Mouse (Mus musculus) frontal cortex, postnatal 10 days (tissue): ENCODE measurements around the gene Mapkapk2.

Experiments used
- DNase-seq, 2 experiments: peaks; one replicate each; pipeline ENCODE4 v3.0.0; 2022; ENCODE audit warnings: low spot score in 2 of 2, mixed read lengths in 1 of 2

The Mapkapk2 gene

DNA sequence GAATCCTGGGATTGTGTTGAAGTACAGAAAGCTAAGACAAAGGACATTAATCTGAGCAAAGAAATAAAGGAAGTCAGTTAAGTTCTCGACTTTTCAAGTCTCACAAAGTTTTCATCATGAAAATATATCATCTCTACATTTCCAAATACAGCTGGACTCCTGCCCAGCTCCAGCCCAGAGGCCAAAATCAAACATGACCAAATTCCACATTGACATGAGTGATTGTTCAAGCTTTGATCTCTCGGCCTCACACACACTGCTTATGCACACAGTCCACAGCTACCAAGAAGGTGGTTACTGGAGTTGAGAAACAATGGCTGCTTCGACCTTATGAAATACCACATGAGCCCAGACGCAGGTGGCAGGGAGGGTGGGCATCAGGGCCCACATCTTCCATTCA, 14.0 kb downstream of the Mapkapk2 start:
- DNase-seq, result no peak

- no peak for DNase-seq
These were observed 14.5 kb downstream of the Mapkapk2 start for GRCm38 (mm10) chr1:131083122-131083521.

GRCm38 (mm10) chr1:131080686-131081085, 16.9 kb downstream of the Mapkapk2 start:
- DNase-seq, result no peak

- DNase-seq, result no peak
These were observed 17.9 kb downstream of the Mapkapk2 start for GRCm38 (mm10) chr1:131079762-131080161.

DNA sequence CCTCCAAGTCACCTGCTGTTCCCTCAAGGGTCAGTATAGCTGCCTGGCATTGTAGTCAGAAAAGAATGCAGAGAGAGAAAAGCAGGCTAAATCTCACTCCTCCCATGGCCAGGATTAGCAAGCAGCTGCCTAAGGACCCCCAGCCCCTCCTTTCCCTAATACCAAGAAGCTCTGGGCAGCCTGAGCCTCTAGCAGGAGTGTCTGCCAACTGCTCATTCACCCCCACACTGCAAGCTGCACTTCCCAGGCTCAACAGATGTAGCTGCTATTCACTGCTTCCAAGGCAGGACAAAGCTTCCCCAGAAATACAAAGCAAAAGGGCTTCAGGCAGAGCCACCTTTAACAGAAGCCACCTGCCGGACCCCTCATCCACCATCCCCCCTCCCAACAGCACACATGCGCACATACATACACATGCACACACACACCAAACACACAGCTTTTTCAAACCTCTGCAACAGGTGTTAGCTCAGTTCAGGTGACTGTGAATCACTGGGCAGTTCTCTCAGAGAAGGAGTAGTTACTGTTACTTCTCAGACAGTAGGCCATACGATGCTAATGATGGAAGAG, 18.8 kb downstream of the Mapkapk2 start:
- DNase-seq, result peak; percentile 53 to 67

DNA sequence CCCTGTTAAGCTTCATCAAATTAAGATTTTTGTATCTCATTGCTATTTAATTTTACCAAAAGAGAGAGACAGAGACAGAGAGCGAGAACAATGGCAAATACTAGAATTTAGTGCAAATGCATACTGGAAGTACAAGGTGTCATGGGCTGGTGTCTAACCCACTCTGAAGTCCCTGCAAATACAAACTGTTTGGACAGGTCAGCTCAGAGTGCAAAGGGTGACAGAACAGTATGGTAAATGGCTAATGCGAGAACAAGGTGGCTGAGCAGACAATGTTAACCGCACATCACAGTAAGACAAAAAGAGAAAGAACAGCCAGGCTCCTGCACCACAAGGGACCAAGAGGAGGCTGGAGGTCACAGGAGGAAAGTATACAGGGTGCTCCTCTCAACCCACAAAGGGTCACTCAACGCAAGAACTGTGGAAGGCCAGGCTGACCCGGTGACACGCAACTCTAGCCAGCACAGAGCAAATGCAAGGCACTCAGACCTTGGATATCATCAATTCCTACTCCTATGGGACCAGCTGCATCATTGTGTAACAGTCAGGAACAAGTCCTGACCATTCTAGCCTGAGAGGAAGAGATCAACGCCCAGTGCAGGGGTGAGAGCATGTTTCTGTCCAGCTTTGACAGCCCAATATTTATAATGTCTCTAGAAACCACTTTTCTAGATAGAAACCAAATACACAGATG, 22.4 kb downstream of the Mapkapk2 start:
- no peak for DNase-seq

DNA sequence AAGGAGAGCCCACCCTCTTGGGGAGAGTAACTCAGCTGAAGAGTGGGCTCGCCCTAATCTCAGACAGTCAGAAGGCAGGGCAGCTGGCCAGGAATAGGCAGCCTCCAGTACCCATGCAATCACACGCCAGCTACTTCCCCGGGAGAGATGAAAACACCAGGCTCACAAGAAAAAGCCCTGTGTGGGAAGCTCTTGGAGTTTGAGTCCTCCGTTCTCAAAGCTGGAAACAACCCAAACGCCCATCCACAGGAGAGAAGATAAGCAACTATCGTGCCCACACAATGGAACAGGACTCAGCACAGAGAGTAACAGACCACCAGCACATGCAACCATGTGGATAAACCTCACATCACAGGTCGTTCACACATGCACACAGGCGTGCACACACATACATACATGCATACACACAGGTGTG, 23.1 kb downstream of the Mapkapk2 start:
- DNase-seq, result peak; percentile 54 to 68

DNA sequence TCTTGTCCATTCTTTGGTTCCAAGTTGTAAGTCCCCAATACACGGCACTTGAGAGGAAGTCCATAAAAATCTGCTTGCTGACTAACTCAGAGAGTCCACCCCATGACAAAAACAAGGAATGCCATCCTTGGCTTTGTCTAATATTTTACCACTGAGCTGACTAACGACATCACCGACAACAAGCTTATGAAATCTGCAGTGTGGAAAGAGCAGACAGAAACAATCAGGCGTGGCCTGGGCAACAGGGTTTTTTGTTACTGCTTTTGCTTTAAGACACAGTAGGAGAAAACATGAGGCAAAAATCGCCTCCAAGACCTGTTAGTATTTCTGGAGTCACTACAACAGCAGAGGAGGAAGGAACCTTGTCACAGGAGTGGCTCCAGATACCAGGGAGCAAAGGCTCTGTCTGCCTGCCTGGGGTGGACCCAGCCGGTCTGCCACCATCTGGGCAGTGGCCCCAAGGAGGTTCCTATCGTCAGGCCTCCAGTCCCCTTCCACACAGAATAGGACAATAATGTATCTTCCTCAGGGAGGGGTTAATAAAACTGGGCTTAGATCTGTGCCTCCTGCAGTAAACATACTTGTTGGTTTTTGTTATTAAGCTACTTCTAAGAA, 25.1 kb downstream of the Mapkapk2 start:
- no peak for DNase-seq

DNA sequence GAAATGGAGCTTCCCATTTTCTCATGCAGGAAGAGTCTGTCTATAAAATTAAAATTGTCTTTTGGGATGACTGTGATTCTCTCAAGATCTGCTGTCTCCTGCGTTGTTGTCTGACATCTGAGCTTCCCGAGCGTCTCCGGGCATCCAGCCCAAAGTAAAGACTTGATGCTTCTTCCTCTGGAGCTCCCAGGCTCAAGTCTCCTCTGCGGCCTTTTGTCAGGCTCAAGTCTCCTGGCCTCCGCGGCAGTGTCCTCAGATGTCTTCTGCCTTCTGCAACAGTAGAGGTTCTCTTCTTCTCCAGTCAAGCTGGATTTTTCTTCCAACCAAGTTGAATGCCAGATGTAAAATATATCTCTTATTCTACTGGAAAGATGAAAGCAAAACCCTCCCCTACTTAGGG, 28.6 kb downstream of the Mapkapk2 start:
- no peak for DNase-seq

DNA sequence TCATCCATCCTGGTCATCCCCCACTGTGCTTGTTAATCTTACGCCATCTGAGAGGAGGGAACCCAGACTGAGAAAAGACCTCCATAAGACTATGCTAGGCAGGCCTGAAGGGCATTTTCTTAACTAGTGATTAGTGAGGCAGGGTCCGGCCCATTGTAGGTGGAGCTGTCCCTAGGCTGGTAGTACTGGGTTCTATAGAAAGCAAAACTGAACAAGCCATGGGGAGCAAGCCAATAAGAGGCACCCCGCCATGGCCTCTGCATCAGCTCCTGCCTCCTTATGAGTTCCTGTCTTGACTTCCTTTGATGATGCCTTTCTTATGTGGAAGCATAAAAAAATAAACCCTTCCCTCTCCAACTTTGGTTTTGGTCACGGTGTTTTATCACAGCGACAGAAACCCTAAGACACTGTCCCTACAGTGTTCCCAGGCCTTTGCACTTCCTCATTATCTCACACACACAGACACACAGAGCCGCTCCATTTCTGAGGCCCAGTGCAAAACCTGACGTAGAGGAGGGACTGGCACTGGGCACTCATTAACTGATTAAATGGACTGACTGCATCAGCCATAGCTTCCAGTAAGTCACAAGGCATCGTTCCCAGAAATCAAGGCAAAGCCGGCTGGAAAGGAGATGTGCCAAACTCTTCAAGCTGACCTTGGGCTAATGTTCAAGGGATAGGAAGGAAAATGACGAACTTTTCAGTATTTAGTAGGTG, 29.5 kb downstream of the Mapkapk2 start:
- DNase-seq, result no peak

GRCm38 (mm10) chr1:131064202-131064601, 33.4 kb downstream of the Mapkapk2 start:
- no peak for DNase-seq

- peak in 1 of 2 experiments; percentile 55 for DNase-seq
These were observed 34.8 kb downstream of the Mapkapk2 start for GRCm38 (mm10) chr1:131062821-131063220.

DNA sequence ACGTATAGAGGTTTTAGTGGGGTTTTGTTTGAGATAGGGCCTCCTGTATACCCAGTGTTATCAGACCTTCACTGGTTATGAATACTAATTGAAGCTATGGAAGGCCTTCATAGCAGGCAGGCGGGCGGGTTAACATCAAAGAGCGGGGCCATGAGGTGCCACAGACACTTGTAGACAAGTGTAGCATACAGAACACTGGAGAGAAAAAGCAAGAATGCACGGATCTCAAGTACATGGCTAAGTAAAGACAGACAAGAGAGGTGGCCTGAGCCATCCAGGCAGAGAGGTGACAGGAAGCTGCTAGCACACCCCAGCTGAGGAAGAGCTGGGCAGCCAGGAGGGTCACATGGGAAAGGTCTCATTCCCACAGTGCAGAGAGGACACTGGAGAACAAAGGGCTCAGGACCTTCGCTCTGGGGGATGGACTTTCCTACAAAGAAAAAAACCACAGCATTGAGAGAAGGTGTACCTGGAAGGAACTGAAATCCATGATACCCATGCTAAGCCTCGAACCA, 35.8 kb downstream of the Mapkapk2 start:
- no peak for DNase-seq

DNA sequence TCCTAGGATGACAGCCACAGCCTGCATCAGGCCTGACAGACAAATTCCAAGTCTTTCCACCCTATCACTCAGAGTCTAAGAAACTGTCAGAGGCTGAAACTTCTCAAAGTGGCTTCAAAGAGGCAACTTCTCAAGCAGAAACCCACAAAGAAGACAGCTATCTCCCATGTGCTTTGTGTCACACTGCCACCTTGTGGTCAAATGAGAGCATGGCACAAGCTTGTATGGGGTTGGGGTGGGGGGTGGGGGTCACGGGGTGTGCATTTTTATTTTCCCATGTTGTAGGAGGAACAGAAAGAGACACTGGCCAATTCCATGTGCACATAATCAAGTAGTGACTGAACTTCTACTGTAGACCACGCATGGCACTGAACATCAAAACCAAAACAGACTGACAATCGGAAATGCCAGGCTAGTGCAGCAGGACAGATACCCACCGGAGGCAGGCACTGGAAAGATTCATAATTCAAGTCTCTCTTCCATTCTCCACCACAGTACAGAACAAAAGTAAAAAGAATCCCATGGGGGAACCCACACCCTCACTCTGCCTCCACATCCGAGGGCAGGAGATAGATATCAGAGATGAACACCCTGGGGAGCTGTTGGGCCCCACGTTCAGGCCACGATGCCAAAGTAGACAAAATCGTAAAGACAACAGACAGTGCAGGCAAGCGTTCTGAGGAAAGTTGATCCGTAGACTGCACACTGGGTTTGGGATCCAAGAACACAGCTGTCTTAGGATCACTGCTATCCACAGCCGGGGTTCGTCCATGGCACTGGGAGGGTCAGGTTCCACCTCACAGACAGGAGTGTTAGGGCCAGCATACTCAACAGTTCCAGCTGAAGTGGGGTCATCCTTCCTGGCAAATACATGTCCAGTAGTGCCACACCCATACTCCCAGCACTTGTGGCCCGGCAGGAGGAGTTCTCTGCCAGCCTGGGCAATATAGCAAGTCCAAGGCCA, 37.1 kb downstream of the Mapkapk2 start:
- peak in 1 of 2 experiments; percentile 34 for DNase-seq

GRCm38 (mm10) chr1:131059841-131060240, 37.8 kb downstream of the Mapkapk2 start:
- no peak for DNase-seq

- DNase-seq, result no peak
These were observed 38.2 kb downstream of the Mapkapk2 start for GRCm38 (mm10) chr1:131059411-131059810.

GRCm38 (mm10) chr1:131058431-131058830, 39.2 kb downstream of the Mapkapk2 start:
- no peak for DNase-seq

- DNase-seq, result no peak
These were observed 43.4 kb downstream of the Mapkapk2 start for GRCm38 (mm10) chr1:131054251-131054650.

GRCm38 (mm10) chr1:131053656-131054055, 44.0 kb downstream of the Mapkapk2 start:
- DNase-seq, result no peak

DNA sequence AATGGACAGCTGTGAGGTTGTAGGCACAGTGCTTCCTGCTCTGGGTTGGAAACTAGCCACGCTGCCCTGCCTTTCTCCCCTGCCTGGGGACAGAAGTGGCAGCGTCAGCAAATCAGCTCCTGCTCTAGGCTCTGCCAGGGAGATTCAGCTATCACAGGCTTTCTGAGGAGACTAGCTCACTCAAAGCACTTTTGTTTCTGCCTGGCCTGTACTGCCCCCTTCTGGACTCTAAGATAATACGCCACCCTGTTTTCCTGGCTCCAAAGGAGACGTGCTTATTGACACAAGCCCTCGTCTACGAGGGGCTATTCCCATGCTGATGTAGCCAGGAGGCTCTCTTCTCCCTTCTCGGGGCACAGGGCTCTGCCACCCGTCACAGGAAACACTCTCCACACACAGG, 44.4 kb downstream of the Mapkapk2 start:
- peak; percentile 66 for DNase-seq

DNA sequence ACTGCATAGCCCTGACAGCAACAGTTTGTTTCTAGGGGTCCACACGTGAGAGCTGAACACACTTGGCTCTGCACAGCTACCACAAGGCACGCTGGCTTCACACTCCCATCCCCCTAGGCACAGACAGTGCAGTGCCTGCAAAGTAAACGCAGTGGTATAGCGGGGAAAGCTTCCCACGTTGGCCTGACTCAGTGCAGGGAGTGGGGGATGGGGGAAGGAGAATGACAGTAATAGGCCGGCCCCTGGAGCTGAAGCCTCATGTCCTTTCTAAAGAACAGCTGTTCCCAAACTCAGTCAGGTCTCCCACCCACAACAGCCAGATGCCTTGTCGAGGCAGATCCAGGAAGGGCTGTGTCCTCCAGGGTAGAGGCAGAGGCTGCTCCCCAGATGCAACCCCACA, 46.6 kb downstream of the Mapkapk2 start:
- DNase-seq, result no peak
